In the genomic region with DNA sequence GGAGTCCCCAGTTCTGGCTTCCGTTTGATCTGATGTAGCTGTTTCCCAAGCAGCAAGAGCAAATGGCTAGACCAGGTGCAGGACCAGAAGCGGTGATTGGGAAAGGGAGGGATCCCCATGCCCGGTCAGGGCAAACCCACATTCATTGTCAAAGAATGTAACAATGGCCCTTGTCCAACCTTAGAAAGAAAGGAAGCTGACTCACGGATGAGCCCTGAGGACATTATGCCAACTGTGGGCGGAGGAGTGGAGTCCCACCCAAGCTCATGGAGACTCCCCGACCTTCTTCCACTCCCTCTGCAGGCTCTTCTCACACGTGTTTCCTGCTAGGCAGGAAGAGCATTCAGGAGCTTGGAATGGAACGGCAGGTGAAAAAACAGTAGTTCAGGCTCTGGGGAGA, we compare ENCODE assay signal across 12 mouse cellular contexts. TPM values are rescaled to one million over a fixed set of nuclear protein-coding genes. Genes with fewer than 3 reads are reported as not detected.
DNase-seq lines count a peak whose midpoint lies in the region; ATAC-seq and TF ChIP-seq lines count a peak whose summit lies in the region.
"Had no signal": no experiment of that assay in that cellular context is flagged by ENCODE, and none has a peak within 500 bp of the region (broad histone marks: within the 10 kb centered on the region; RNA-seq: fewer than 3 reads in every experiment).

No protein-coding gene starts in this region.

- no peak for ATAC-seq in kidney, embryonic 14.5 days (ENCODE audit: low FRiP score, low TSS enrichment)
- no peak for ATAC-seq in hindbrain, postnatal 0 days

- peak; percentile 80 for DNase-seq in kidney, adult 2 months
- peak; percentile 68 to 70 for DNase-seq in adrenal gland, postnatal 36 days
- DNase-seq in heart, postnatal 14 days, result peak; percentile 41 to 49
- DNase-seq in lung, postnatal 36 days, result peak; percentile 87
- DNase-seq in hindbrain, postnatal 0 days (ENCODE audit: low spot score), result no peak
- DNase-seq in cerebellum, postnatal 14 days, result no peak
- DNase-seq in left cerebral cortex, adult 11 months (ENCODE audit: low spot score), result no peak
- DNase-seq: thymus, postnatal 14 days had no signal

- no peaks in the 10 kb centered on the region for H3K36me3 ChIP-seq in kidney, adult 2 months (ENCODE audit: control insufficient read depth, insufficient read depth, low read length)
- no peaks in the 10 kb centered on the region for H3K36me3 ChIP-seq in kidney, embryonic 14.5 days (ENCODE audit: control insufficient read depth, insufficient read depth, low read length)
- H3K36me3 ChIP-seq in hindbrain, postnatal 0 days (ENCODE audit: insufficient read depth, low read length), result no peaks in the 10 kb centered on the region

- H3K27me3 ChIP-seq in kidney, adult 2 months (replicated peaks; ENCODE audit: control insufficient read depth, insufficient read depth, low read length), result no peaks in the 10 kb centered on the region
- no peaks in the 10 kb centered on the region for H3K27me3 ChIP-seq in kidney, embryonic 14.5 days (ENCODE audit: control insufficient read depth, insufficient read depth, low read length)
- H3K27me3 ChIP-seq in hindbrain, postnatal 0 days (ENCODE audit: insufficient read depth, low read length), result no peaks in the 10 kb centered on the region

- H3K4me1 ChIP-seq in kidney, adult 2 months (ENCODE audit: control insufficient read depth, insufficient read depth, low read length), result no peaks in the 10 kb centered on the region
- H3K4me1 ChIP-seq in kidney, embryonic 14.5 days (ENCODE audit: control insufficient read depth, insufficient read depth, low read length), result no peaks in the 10 kb centered on the region
- no peaks in the 10 kb centered on the region for H3K4me1 ChIP-seq in hindbrain, postnatal 0 days (ENCODE audit: insufficient read depth, low read length)

- TF ChIP-seq CTCF in kidney, adult 2 months (conservative IDR thresholded peaks at IDR 0.05; ENCODE audit: insufficient read depth, insufficient read length, low read depth, low read length), result no peak
- TF ChIP-seq CTCF in hindbrain, postnatal 0 days (IDR thresholded peaks at IDR 0.05; ENCODE audit: low read depth), result no peak

- intact Hi-C loops in heart, postnatal 14 days (cut with DNase I), result no loop called here

- no peak for TF ChIP-seq POLR2A in kidney, adult 2 months (IDR thresholded peaks at IDR 0.05; ENCODE audit: low read depth, low read length)

- H3K4me3 ChIP-seq in kidney, adult 2 months (ENCODE audit: insufficient read depth, low read depth, low read length), result no peak overlapping the region
- no peak overlapping the region for H3K4me3 ChIP-seq in kidney, embryonic 14.5 days (ENCODE audit: low read length)
- H3K4me3 ChIP-seq in hindbrain, postnatal 0 days (ENCODE audit: low read length), result no peak overlapping the region

- no peak overlapping the region for H3K4me2 ChIP-seq in kidney, embryonic 14.5 days (replicated peaks; ENCODE audit: low read depth, low read length)
- no peak overlapping the region for H3K4me2 ChIP-seq in hindbrain, postnatal 0 days (ENCODE audit: low read depth, low read length)
- H3K4me2 ChIP-seq: liver, embryonic 11.5 days had no signal

- no peak overlapping the region for H3K27ac ChIP-seq in kidney, adult 2 months (ENCODE audit: insufficient read depth, low read depth, low read length)
- no peak overlapping the region for H3K27ac ChIP-seq in kidney, embryonic 14.5 days (ENCODE audit: low read depth, low read length)
- no peak overlapping the region for H3K27ac ChIP-seq in hindbrain, postnatal 0 days

- H3K9ac ChIP-seq in kidney, embryonic 14.5 days (ENCODE audit: low read depth, low read length), result no peak overlapping the region
- no peak overlapping the region for H3K9ac ChIP-seq in hindbrain, postnatal 0 days (replicated peaks; ENCODE audit: low read length)

- no peaks in the 10 kb centered on the region for H3K9me3 ChIP-seq in kidney, embryonic 14.5 days (ENCODE audit: control insufficient read depth, low read length)
- H3K9me3 ChIP-seq in hindbrain, postnatal 0 days (ENCODE audit: low read length), result no peaks in the 10 kb centered on the region

- 56% methylated on average over 8 of the region's 8 CpGs for WGBS in kidney, adult 2 months
- WGBS in kidney, embryonic 14.5 days, result 79% methylated on average over 8 of the region's 8 CpGs
- 73% methylated on average over 8 of the region's 8 CpGs for WGBS in hindbrain, postnatal 0 days

RNA-seq across cellular contexts. Expression of a gene that starts 16.1 kb away (rescaled TPM):
- 101 and 123 TPM in 2 replicates for polyA plus RNA-seq in kidney, adult 2 months (2012; rRNA removed)
- 70.7 and 79.2 TPM in 2 replicates for polyA plus RNA-seq in kidney, embryonic 14.5 days (2014; fragmentation: Nextera tagmentation; extraction: Ambion mirVana)
- 10 to 100 TPM; 74.0 to 98.3 TPM for total RNA-seq in adrenal gland, postnatal 36 days (2021)
- 10 to 100 TPM; 43.1 to 45.9 TPM for total RNA-seq in heart, postnatal 14 days (2021)
- total RNA-seq in hindbrain, postnatal 0 days (2014; rRNA removed), result 118 and 134 TPM in 2 replicates
- polyA plus RNA-seq in hindbrain, postnatal 0 days (2015; fragmentation: Nextera tagmentation; extraction: Ambion mirVana), result 102 and 116 TPM in 2 replicates

RNA-seq across cellular contexts. Expression of a gene that starts 27.5 kb away (rescaled TPM):
- polyA plus RNA-seq in kidney, adult 2 months (2012; rRNA removed), result 36.8 and 43.6 TPM in 2 replicates
- polyA plus RNA-seq in kidney, embryonic 14.5 days (2014; fragmentation: Nextera tagmentation; extraction: Ambion mirVana), result 12.4 and 14.7 TPM in 2 replicates
- 10 to 100 TPM in 1 of 2 experiments, 1 to 10 TPM in 1; 8.0 to 12.5 TPM for total RNA-seq in adrenal gland, postnatal 36 days (2021)
- total RNA-seq in heart, postnatal 14 days (2021), result 10 to 100 TPM; 17.9 to 19.0 TPM
- total RNA-seq in hindbrain, postnatal 0 days (2014; rRNA removed), result 29.5 and 30.9 TPM in 2 replicates
- 37.2 and 38.0 TPM in 2 replicates for polyA plus RNA-seq in hindbrain, postnatal 0 days (2015; fragmentation: Nextera tagmentation; extraction: Ambion mirVana)

RNA-seq across cellular contexts. Expression of a gene that starts 39.9 kb away (rescaled TPM):
- 0.10 TPM in 1 of 2 replicates, not detected in the other for polyA plus RNA-seq in kidney, adult 2 months (2012; rRNA removed)
- polyA plus RNA-seq in kidney, embryonic 14.5 days (2014; fragmentation: Nextera tagmentation; extraction: Ambion mirVana), result not detected in 2 replicates
- total RNA-seq in adrenal gland, postnatal 36 days (2021), result not detected
- total RNA-seq in heart, postnatal 14 days (2021), result not detected
- not detected in 2 replicates for total RNA-seq in hindbrain, postnatal 0 days (2014; rRNA removed)
- polyA plus RNA-seq in hindbrain, postnatal 0 days (2015; fragmentation: Nextera tagmentation; extraction: Ambion mirVana), result not detected in 2 replicates
- polyA plus RNA-seq: brain, embryonic 14.5 days; gonadal fat pad, adult 2 months; liver, embryonic 11.5 days had no signal

RNA-seq across cellular contexts. Expression of a gene that starts 48.8 kb away (rescaled TPM):
- 459 and 460 TPM in 2 replicates for polyA plus RNA-seq in kidney, adult 2 months (2012; rRNA removed)
- 330 and 331 TPM in 2 replicates for polyA plus RNA-seq in kidney, embryonic 14.5 days (2014; fragmentation: Nextera tagmentation; extraction: Ambion mirVana)
- not detected for total RNA-seq in adrenal gland, postnatal 36 days (2021)
- 10 to 100 TPM in 1 of 2 experiments, not detected in 1; 14.8 TPM for total RNA-seq in heart, postnatal 14 days (2021)
- 1.5 and 2.7 TPM in 2 replicates for total RNA-seq in hindbrain, postnatal 0 days (2014; rRNA removed)
- 3.1 and 4.5 TPM in 2 replicates for polyA plus RNA-seq in hindbrain, postnatal 0 days (2015; fragmentation: Nextera tagmentation; extraction: Ambion mirVana)

RNA-seq across cellular contexts. Expression of a gene that starts 52.6 kb away (rescaled TPM):
- 22.1 and 23.4 TPM in 2 replicates for polyA plus RNA-seq in kidney, adult 2 months (2012; rRNA removed)
- polyA plus RNA-seq in kidney, embryonic 14.5 days (2014; fragmentation: Nextera tagmentation; extraction: Ambion mirVana), result 7.1 and 8.4 TPM in 2 replicates
- total RNA-seq in adrenal gland, postnatal 36 days (2021), result 1 to 10 TPM; 5.0 to 8.4 TPM
- 1 to 10 TPM; 3.0 to 5.3 TPM for total RNA-seq in heart, postnatal 14 days (2021)
- total RNA-seq in hindbrain, postnatal 0 days (2014; rRNA removed), result 34.4 and 36.9 TPM in 2 replicates
- 9.6 and 10.8 TPM in 2 replicates for polyA plus RNA-seq in hindbrain, postnatal 0 days (2015; fragmentation: Nextera tagmentation; extraction: Ambion mirVana)

Comparison
In these comparisons a context has a peak if more than half of its experiments do, and no peak if none do; other contexts are left out.
1. DNase-seq: peak in kidney, adult 2 months (single experiment), adrenal gland, postnatal 36 days (2 of 2), heart, postnatal 14 days (2 of 2) and lung, postnatal 36 days (single experiment); none in hindbrain, postnatal 0 days (single experiment), cerebellum, postnatal 14 days (0 of 2) and left cerebral cortex, adult 11 months (single experiment).